Mouse (Mus musculus): ENCODE results near the gene Ankrd40. TPM values are rescaled to one million over a fixed set of nuclear protein-coding genes. Genes with fewer than 3 reads are reported as not detected.

The Ankrd40 gene
- polyA plus RNA-seq, 1 experiment = 80.8 TPM

GRCm38 (mm10) chr11:94390825-94391224 is 63.0 kb downstream of the Ankrd40 start:
- no peaks in the 10 kb centered on the region for H3K27me3 ChIP-seq (ENCODE audit: control insufficient read depth, insufficient read depth, low read length)
- no peaks in the 10 kb centered on the region for H3K36me3 ChIP-seq (ENCODE audit: control insufficient read depth, insufficient read depth, low read length)
- TF ChIP-seq POLR2A (IDR thresholded peaks at IDR 0.05; ENCODE audit: control insufficient read depth, low read depth, low read length) (no peak), CTCF (IDR thresholded peaks at IDR 0.05; ENCODE audit: control insufficient read depth, insufficient read depth, insufficient replicate concordance, low read depth, low read length) (no peak)
- no peak overlapping the region for H3K4me3 ChIP-seq (ENCODE audit: control insufficient read depth, low read depth, low read length)
- no peak overlapping the region for H3K27ac ChIP-seq (ENCODE audit: control insufficient read depth, insufficient read depth, low read depth, low read length)
- no peaks in the 10 kb centered on the region; the same call in 1 of the 2 replicates for H3K4me1 ChIP-seq (ENCODE audit: control insufficient read depth, insufficient read depth, low read length)

Other genes starting within 250 kb of the Ankrd40 start
- gene Tob1, start 116.5 kb upstream of the Ankrd40 start, polyA plus RNA-seq (2012; rRNA removed) = 40.5 and 43.2 TPM in 2 replicates
- gene Wfikkn2, start 82.0 kb upstream of the Ankrd40 start, polyA plus RNA-seq (2012; rRNA removed) = 0.55 and 0.59 TPM in 2 replicates
- gene Gm21885, start 46.1 kb upstream of the Ankrd40 start, polyA plus RNA-seq (2012; rRNA removed) = not detected in 2 replicates
- 8.2 and 10.7 TPM in 2 replicates for gene Luc7l3, start 6.0 kb upstream of the Ankrd40 start, polyA plus RNA-seq (2012; rRNA removed)
- gene Abcc3, start 65.0 kb downstream of the Ankrd40 start, polyA plus RNA-seq (2012; rRNA removed) = 123 and 126 TPM in 2 replicates
- 3.4 and 5.1 TPM in 2 replicates for gene Cacna1g, start 146.2 kb downstream of the Ankrd40 start, polyA plus RNA-seq (2012; rRNA removed)
- gene Spata20, start 158.2 kb downstream of the Ankrd40 start, polyA plus RNA-seq (2012; rRNA removed) = 1,087 and 1,277 TPM in 2 replicates
- gene Epn3, start 172.0 kb downstream of the Ankrd40 start, polyA plus RNA-seq (2012; rRNA removed) = 1.7 and 1.8 TPM in 2 replicates
- gene Mycbpap, start 193.7 kb downstream of the Ankrd40 start, polyA plus RNA-seq (2012; rRNA removed) = 193 and 197 TPM in 2 replicates
- 5.1 and 5.4 TPM in 2 replicates for gene Rsad1, start 221.3 kb downstream of the Ankrd40 start, polyA plus RNA-seq (2012; rRNA removed)
- 0.14 TPM in 1 of 2 replicates, not detected in the other for gene Chad, start 237.0 kb downstream of the Ankrd40 start, polyA plus RNA-seq (2012; rRNA removed)

Measured in testis, adult 2 months (tissue).